Mouse (Mus musculus) cerebellum, adult 11-12 months (tissue): ENCODE results near the gene Lpp.

Experiments
- DNase-seq: peaks from one replicate; pipeline ENCODE4 v3.0.0; 2022

The Lpp gene

DNA sequence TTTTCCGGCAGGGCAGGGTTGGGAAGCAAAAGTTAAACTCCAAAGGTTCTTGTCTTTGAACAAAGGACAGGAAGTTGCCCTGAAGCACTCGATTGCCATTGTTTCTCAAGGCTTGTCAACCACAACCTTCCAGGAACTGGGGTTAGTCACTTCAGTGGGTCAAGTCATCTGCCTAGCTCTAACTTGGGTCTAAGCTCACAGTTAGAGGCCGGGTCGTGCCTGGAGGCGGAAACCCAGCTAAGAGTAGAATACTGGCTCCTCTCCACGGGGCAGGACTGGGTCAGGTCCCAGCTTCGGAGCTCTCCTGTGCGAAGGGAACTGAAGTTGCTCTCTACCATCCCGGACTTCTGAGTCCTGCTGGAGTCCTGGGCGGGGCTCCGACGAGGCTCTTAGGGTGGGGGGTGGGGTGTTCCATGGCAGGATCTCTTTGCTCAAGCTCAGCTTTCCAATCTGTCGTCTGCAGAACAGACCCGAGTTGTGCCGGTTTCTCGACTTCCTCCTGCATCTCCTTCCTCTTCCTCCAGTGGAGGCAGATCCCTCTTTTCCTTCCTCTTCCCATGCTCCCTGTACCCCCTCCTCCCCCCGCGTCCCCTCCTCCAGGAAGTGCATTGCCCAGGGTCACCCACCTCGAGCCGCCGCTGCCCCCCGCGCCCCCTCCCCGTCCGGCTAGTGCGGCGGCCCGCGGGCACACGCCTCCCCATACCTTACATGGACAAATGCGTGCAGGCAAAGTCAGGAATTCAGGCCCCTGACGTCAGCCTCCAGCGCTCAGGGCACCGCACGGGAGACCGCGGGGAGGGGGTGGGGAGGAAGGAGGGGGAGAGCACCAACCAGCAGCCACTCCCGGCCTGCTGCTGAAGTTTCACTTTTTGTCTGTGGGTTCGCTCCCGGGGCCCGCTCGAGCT is at the start of gene Lpp:
TSS of gene Lpp (plus strand) at position 857 of the 905 bp plus-strand sequence.
- DNase-seq = peak; percentile 79

DNA sequence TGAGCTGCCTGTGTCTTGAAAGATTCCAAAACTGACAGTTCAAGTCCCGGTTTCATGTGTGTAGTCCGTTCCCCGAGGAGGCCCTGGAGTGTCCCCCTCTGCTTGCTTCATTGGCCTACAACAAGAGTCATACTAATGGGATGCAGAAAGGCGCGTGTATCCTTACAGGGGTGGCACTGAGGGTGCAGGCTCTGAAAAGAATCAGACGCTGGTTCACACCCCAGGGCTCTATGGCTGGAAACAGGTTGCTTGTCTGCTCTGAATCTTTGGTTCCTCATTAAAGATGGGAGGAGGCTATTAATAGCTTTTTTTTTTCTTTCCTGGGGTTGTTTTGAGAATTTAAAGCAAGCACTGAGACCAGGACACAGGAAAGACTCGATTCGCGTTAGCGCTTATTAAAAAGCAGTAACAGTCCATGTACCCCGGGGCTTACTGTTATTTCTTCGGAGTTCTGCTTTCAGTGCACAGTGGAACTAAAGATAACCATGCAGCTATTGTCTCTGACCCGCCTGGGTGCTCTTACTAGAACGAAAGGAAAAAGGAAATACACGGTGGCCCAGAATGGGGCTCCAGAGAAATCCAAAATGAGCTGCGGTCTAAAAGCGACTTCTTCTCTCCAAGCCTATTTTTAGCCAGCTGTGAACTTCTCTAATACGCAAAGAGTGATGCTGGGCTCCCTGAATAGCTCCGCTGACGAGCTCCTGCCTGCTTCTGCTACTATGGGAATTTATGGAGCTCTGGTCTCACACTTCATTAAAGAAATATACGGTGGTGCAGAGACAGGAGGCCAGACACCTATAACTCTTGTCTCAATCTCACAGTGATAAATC is 45.5 kb upstream of the Lpp start:
- DNase-seq = no peak

DNA sequence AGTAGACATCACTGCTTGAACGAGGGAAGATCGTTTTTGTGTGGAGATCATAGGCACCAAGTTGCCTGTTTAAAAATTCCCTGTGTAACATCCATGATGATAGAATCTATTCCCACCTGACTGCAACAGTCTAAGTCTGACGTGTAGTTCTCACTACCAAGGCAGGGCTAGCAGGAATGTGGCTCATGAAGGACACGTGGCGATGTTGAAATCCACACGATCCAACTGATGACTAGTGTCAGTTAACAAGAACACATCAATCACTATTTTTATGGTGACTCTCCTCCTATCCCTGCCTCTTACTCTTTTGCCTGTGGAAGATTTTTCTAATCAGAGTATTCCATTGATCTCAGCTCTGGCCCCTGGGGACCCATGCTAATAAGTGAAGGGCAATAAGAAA is 43.0 kb upstream of the Lpp start:
- DNase-seq = no peak

DNA sequence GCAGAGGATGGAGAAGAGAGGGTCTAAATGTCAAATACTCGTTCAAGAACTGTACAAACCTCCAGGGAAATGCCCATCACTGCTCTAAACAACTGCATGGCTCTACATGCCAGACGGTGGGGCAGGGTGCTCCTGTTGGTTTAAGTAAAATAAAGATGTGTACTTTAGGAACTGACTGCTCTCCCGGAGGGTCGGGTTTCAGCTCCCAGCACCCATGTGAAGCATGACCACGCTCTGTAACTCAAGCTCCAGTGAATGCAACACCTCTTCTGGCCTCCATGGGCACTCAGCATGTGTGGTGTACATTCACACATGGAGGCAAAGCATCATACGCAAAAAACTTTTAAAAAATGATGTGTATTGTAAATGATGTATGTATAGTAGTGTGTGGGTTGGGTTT is 42.6 kb upstream of the Lpp start:
- no peak for DNase-seq

DNA sequence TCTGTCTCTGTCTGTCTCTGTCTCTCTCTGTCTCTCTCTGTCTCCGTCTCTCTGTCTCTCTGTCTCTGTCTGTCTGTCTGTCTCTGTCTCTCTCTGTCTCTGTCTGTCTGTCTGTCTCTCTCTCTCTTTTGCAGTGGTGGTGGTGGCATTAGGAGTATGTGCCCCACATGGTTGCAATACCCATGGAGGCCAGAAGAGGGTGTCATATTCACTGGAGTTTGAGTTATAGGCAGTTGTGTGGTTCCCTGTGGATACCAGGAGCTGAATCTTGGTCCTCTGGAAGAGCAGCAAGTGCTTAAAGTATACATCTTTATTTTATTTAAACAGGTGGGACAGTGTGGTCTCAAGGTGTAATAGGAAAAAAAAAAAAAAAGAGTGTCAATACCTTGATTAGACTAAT is 41.5 kb upstream of the Lpp start:
- no peak for DNase-seq

DNA sequence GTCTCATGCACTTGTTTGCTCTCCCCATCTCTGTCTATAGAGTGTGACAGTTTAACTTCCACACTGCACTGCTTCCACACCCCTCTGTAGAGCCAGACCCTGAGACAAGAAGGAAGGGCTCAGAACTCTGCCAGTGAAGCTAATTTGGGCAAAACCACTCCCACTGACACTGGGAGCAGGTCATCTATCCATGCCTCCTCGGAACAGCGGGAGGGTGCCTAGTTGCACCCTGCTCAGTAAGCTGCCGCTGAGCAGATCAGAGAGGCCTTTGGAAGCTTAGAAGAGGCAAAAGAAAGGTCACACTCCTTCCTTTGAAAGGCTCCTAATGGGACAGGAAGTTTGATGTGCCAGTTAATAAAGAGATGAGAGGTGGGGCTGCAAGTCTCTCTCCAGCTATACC is 39.5 kb upstream of the Lpp start:
- no peak for DNase-seq

DNA sequence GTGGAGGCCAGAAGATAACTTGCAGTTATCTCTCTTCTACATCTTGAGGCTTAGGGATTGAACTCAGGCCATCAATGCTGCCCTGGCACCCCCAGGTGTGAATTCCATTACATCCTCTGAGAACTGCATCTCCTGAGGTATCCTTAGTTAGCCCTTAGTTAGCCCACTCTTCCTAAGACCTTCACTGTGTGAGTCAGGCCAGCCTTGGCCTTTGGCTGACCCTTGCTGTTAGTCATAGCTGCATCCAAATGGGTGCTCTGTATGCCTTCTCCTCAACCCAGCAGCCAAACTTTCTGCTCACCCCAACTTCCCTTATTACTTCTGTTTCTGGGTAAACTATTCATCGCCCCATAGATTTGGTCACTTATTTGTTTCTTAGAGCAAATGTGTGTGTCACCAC is 31.6 kb upstream of the Lpp start:
- no peak for DNase-seq

DNA sequence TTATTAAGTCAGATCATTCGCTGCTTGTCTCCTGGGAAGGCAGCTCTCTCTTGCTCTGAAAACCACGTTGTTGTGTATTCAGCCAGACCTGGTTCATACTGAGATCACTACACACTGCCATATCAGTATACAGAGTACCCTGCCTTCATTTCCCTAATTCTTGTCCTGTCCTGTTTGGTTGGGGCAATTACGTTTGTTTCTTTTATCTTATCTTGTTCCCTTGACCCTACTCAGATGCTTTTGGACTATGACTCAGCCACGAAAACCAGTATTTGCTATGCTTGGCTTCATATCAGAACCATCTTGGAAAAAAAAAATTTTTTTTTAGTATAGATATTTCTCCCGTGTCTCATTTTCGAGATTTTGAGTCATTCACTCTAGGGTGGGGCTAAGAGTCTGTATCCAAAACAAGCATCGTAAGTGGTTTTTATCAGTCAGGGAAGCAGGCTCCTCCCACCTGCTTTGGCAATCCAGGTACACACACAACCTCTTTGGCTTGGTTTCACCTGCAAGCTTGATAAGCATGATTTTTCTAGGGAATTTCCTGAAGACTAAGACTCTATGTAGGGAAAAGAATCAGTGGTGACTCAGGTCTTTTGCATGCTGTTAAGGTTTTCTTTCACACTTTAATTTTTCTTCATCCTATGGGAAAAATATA is 29.1 kb upstream of the Lpp start:
- DNase-seq = no peak

DNA sequence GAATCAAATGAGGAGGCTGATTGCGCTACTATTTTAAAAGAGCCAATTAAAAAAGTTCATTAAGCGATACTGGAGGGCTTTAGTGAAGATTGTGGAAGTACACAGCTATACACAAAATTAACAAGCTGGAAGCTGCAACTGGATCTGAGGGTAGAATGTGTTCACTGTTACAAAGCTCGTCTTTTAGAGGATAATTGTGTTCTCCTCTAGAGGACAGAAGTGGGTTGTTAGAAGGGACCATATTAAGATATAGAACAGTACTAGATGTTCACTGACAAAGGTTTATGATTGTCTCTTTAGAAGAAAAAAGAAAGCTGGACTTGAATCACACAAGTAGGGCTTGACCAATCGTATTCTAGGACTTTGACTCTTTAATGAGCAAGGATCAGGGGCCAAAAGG is 27.4 kb upstream of the Lpp start:
- no peak for DNase-seq

DNA sequence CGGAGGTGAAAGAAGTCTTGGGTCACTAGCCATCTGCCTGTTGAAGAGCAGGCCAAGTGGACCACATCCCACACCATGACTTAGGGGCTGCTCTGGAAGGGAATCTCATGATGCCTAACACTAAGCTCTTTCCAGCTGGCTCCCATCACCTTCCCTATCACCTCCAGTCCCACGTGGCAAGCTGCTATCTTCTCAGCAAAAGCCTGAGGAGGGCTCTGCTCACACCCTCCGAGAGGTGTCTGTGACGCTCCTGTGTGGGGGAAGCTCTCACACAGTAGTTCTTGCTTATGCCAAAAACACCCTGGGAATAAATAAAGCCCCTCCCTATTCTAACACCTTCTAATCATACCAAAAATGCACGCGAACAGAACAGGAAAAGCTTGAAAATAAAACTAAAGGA is 26.2 kb upstream of the Lpp start:
- no peak for DNase-seq

DNA sequence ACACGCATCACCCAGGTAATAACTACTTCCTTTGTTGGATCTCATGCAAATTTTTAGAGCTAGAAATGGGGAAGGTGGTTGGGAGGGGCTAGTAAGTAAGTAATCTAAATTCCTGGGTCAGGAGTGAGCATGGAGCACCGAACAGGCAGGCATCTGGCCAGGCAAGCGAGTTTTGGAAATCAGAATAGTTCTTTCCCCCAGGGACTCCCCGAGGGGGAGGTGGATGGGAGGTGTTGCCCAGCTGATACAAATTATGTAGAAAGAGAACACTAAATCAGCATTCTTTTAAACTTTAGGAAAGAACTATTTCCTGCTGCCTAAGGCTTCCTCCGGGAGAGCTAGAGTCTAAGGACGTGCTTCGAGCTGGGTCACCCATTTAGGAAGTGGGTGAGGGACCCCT is 25.8 kb upstream of the Lpp start:
- DNase-seq = no peak

DNA sequence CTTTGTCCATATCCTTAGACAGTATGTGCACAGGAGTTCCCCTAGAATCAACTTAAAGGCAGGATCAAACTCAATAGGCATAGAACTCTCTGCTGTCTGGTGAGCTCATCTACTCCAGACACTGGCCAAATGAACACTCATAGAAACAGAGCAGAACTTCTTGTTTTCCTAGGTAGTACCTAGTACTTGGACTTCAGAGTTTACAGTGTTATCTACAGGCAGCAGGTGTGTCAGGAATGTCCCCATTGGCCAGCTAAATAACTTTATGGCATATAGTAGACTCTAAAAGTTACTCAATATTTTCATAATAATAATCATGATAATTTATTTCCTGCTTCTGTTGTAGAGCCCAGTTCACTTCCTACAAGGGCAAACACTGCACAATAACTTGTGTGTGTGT is 16.8 kb upstream of the Lpp start:
- DNase-seq = no peak

DNA sequence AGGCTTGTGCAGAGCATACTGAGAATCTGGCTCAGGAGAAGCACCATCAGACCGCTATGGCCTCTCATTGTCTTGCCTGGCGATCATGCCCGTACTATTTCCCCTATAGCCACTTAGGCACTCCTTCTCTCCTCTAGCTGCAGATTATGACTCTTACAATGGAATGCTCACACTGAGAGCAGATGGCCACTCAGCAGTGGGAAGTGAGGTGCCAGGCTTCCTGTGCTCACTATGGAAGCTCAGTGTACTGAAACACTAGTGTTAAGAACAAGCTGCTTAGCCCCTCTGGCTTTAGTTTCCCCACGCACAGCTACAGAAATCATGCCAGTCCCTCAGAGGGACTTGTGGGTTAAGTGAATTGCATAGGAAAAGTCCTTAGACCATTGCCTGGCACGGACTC is 2.7 kb upstream of the Lpp start:
- DNase-seq = peak; percentile 97

DNA sequence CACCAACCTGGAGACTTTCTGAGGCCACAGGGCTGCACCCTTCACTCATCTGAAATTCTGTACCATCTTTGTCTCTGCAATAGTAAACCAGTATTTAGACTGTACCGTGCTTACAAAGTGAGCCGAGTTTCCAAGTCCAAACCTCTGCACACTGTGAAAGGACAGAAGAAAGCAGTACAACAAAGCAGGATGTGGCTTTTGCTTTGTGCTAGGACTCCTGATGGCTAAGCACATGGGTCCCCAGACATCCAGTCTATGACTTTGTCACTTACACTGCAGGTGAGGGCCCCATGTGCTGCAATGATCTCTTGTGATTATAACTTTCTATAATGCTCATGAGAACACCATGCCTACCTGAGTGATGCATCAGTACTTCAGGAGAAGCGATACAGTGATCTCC is 2.2 kb upstream of the Lpp start:
- DNase-seq = no peak

DNA sequence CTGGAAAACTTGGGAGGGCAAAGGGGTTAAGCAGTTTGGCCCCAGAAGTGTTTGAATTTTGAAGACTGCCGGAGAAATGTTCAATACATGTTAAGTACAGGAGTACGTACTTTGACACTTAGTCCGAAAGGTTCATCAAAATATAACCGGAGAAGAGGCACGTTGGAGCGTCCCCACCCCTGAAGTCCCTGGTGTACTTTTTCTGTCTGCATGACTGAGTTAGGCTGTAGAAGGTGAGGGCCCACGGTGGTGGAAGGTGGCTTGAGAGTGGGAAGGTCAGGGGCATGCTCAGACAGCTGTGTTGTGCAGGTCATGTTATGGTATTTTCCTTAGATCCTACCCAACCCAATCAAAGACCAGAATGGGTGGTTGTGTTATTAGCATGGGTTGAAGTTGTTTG is 1.4 kb upstream of the Lpp start:
- DNase-seq = no peak

DNA sequence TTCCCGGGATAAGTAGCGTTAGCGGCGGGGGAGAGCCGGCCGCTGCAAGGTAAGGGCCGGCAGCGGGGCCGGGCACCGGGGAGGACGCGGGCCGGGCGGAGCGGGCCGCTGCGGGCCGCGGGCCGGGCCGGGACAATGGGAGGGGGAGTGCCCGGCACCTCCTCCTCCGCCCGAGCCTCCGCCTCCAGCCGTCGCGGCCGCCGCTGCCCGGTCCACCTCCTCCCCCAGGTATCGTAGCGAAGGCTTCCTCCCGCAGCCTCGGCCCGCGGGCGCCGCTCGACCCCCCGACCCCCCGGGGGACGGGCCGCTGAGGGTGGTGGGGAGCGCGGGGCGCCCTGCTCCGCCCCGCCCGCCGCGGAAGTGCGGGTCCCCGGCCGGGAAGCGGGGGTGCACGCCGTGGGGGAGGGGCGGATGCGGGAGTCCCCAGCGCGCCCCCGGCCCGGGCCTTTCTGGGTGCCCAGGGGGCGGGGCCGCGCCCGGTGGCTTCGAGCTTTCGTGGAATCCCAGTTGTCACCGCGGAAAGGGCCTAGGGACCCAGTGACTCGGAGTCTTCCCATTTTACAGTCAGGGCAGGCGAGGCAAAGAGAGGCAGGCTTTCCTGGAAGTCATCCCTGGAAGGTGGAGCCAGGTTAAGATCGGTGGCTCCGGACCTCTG is 376 bp downstream of the Lpp start:
- peak; percentile 70 for DNase-seq

DNA sequence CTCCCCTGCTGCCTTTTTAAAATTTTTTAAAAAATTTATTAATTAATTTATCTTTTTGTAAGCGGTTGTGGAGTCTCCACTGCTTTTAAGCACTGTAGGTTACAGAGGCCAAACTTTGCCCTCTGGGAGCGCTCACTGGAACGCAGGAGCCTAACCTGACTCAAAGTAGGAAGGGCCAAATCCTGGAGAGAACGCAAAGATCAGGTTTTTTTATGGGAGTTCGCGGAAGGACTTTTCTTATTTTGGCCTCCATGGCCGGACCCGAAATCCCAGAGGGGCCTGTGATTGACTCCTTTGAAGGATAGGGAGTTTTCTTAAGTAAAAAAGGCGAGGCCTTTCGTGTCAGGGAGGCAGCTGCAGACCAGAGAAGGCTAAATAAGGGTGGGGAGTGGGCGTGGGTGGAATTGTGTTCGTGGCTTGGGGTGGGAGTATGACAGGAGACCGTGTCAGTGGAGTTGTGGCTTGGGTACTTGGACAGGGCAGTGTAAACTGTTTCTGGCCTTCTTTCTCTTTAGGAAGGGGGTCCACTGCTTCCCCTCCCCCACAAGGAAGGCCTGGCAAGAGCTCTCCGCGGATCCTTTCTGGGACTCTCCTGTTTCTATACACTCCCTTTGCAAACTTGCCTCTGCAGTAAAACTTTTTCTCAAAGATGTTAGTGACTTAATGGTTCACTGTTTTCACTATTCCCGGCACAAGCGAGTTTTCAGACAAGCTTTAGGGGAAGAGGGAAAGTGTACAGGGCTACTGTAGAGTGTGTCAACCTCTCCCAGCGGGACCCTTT is 1.1 kb downstream of the Lpp start:
- DNase-seq = peak; percentile 52

DNA sequence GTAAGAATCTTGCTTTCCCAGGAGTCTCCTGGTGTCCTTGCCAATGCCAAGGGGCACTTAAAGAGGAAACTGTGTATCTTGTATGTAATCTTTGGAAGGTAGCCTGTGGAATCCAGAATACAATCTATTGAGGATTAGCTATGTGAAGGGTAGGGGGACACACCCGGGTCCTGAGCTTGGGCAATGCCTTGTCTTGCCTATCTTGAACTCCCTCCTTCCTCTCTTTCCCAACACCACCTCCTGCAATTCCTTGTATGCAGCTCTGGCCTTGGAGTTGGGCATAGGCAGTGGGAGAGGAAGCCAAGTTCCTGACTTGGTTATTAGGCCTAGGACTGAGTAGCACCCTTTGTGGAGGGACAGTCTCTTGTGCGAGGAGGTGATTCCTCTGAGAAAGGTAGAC is 1.8 kb downstream of the Lpp start:
- no peak for DNase-seq

DNA sequence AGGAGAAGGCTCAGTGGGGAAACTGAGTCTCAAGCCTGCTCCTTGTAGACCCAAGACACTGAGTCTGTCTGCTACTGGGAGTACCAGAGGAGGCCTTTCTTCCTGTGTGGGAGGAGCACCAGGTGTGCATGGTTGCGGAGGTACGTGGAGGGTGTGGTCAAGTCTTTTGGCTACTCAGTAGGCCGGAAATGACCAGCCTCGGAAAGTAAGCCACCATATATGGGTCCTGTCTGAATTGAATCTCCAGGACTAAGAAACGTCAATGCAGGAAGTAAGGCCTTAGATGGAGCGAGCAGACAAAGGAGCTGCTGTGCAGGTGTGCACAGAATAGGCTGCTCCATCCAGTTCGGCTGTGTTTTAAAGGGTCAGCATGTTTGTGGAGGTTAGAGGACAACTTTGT is 3.2 kb downstream of the Lpp start:
- DNase-seq = no peak

DNA sequence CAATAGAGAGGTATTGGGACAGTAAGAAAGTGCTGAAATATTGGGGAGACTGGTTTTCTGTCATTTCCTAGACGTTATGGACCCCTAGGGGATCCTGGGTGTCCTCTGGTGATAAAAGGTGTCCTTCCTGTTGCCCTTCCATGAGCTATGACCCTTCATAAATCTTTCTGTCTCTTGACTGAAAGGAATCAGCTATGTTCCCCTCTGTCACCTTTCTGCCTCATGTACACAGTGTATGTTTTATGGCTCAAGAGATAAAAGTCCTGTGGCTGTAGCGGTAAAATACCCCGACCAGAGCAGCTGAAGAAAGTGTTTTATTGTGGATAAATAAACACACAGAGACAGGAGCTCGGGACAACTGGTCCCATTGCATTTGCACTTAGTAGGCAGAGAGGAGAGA is 5.2 kb downstream of the Lpp start:
- DNase-seq = no peak

DNA sequence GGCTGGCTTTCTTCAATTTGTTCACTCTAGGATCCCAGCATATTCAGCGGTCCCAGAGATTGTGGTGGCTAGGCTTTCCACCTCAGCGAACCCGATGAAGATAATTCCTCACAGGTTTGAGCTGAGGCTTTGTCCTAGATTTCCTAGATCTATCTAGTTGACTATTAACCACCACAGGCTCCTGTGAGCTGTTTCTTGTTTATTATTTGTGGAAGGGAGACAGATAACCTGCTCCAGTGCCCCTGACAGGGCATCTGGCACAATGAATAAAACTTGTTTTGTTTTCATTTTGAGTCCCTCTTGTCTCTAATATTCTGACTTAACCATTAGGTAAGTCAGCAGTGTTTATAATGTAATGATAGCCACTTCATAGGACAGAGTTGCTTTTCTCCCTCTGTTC is 5.6 kb downstream of the Lpp start:
- DNase-seq = no peak

DNA sequence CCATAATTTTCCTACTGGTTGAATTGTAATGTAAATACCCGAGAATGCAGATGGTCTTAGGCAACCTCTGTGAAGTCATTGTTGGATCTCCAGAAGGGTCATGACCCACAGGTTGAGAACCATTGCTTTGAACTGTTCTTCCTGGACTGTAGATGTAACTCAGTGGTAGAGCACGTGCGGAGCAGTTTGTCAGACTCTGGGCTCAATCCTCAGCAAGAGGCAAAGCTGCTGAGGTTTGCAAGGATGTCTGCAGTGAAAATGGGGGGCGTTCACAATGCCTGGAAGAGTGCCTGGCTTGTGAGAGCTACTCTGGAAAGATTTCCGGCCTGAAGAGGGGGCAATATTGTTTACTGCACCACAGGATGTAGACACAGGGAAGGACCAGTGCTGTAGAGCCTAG is 6.2 kb downstream of the Lpp start:
- no peak for DNase-seq
